ENCODE assay signal across 18 mouse cellular contexts in genomic region chr13:54844579-54844978, GRCm38 (mm10). TPM values are rescaled to one million over a fixed set of nuclear protein-coding genes. Genes with fewer than 3 reads are reported as not detected.
DNase-seq lines count a peak whose midpoint lies in the region; ATAC-seq and TF ChIP-seq lines count a peak whose summit lies in the region.
"Had no signal": no experiment of that assay in that cellular context is flagged by ENCODE, and none has a peak within 500 bp of the region (broad histone marks: within the 10 kb centered on the region; RNA-seq: fewer than 3 reads in every experiment).

No protein-coding gene starts in this region.

- peak; percentile 92 for ATAC-seq in lung, embryonic 14.5 days (ENCODE audit: insufficient read depth)
- ATAC-seq in midbrain, embryonic 14.5 days (ENCODE audit: low FRiP score, low TSS enrichment) = no peak
- no peak for ATAC-seq in midbrain, embryonic 11.5 days (ENCODE audit: low FRiP score)
- ATAC-seq in midbrain, postnatal 0 days (ENCODE audit: low FRiP score) = no peak

- no peak for TF ChIP-seq POLR2A in brain, embryonic 14.5 days (IDR thresholded peaks at IDR 0.05; ENCODE audit: borderline replicate concordance, extremely low read depth, insufficient read depth, insufficient read length, poor library complexity, severe bottlenecking)

- no peak overlapping the region for H3K4me3 ChIP-seq in lung, embryonic 14.5 days (ENCODE audit: low read depth, low read length)
- H3K4me3 ChIP-seq in midbrain, embryonic 14.5 days (replicated peaks; ENCODE audit: low read depth, low read length) = no peak overlapping the region
- H3K4me3 ChIP-seq in midbrain, embryonic 11.5 days (ENCODE audit: low read depth, low read length) = no peak overlapping the region
- no peak overlapping the region for H3K4me3 ChIP-seq in midbrain, postnatal 0 days (ENCODE audit: low read depth, low read length)
- H3K4me3 ChIP-seq: embryonic facial prominence, embryonic 12.5 days; heart, embryonic 13.5 days; hindbrain, embryonic 15.5 days had no signal

- 42% methylated on average over 8 of the region's 8 CpGs for WGBS in lung, embryonic 14.5 days
- WGBS in midbrain, embryonic 14.5 days = 30% methylated on average over 8 of the region's 8 CpGs
- 38% methylated on average over 8 of the region's 8 CpGs for WGBS in midbrain, embryonic 11.5 days
- WGBS in midbrain, postnatal 0 days = 35% methylated on average over 8 of the region's 8 CpGs

- no peak overlapping the region for H3K4me2 ChIP-seq in lung, embryonic 14.5 days
- no peak overlapping the region for H3K4me2 ChIP-seq in midbrain, embryonic 14.5 days (ENCODE audit: low read length)
- no peak overlapping the region for H3K4me2 ChIP-seq in midbrain, embryonic 11.5 days
- no peak overlapping the region for H3K4me2 ChIP-seq in midbrain, postnatal 0 days (ENCODE audit: low read depth, low read length, poor library complexity, severe bottlenecking)
- H3K4me2 ChIP-seq: embryonic facial prominence, embryonic 12.5 days; heart, embryonic 13.5 days; hindbrain, embryonic 15.5 days had no signal

- H3K9me3 ChIP-seq in lung, embryonic 14.5 days (ENCODE audit: low read depth, low read length) = no peaks in the 10 kb centered on the region
- no peaks in the 10 kb centered on the region for H3K9me3 ChIP-seq in midbrain, embryonic 14.5 days (ENCODE audit: control insufficient read depth, low read length)
- H3K9me3 ChIP-seq in midbrain, embryonic 11.5 days (ENCODE audit: control insufficient read depth, low read length) = no peaks in the 10 kb centered on the region
- H3K9me3 ChIP-seq in midbrain, postnatal 0 days (ENCODE audit: low read length) = no peaks in the 10 kb centered on the region
- H3K9me3 ChIP-seq: embryonic facial prominence, embryonic 12.5 days; hindbrain, embryonic 15.5 days had no signal

- H3K27ac ChIP-seq in lung, embryonic 14.5 days (ENCODE audit: low read depth) = peak overlapping the region; percentile 24; the same call in 1 of the 2 replicates
- H3K27ac ChIP-seq in midbrain, embryonic 14.5 days (replicated peaks; ENCODE audit: low read depth, low read length) = no peak overlapping the region
- no peak overlapping the region for H3K27ac ChIP-seq in midbrain, embryonic 11.5 days (ENCODE audit: low read depth, low read length)
- H3K27ac ChIP-seq in midbrain, postnatal 0 days (ENCODE audit: low read depth, low read length) = peak overlapping the region; percentile 4; the same call in 1 of the 2 replicates
- H3K27ac ChIP-seq: embryonic facial prominence, embryonic 12.5 days; heart, embryonic 13.5 days; hindbrain, embryonic 15.5 days had no signal

- peaks cover 2% of the 10 kb centered on the region; the same call in 1 of the 2 replicates for H3K4me1 ChIP-seq in lung, embryonic 14.5 days (ENCODE audit: insufficient read depth)
- H3K4me1 ChIP-seq in midbrain, embryonic 14.5 days (ENCODE audit: control insufficient read depth, insufficient read depth, low read length) = no peaks in the 10 kb centered on the region
- H3K4me1 ChIP-seq in midbrain, embryonic 11.5 days (ENCODE audit: control insufficient read depth, insufficient read depth, low read length) = peaks cover 3% of the 10 kb centered on the region; the same call in 1 of the 2 replicates
- H3K4me1 ChIP-seq in midbrain, postnatal 0 days (ENCODE audit: insufficient read depth, low read length) = no peaks in the 10 kb centered on the region; the same call in 1 of the 2 replicates
- H3K4me1 ChIP-seq: embryonic facial prominence, embryonic 12.5 days; heart, embryonic 13.5 days had no signal

- H3K27me3 ChIP-seq in lung, embryonic 14.5 days (ENCODE audit: insufficient read depth, low read length) = no peaks in the 10 kb centered on the region
- H3K27me3 ChIP-seq in midbrain, embryonic 14.5 days (ENCODE audit: control insufficient read depth, insufficient read depth, low read length) = no peaks in the 10 kb centered on the region
- H3K27me3 ChIP-seq in midbrain, embryonic 11.5 days (ENCODE audit: control insufficient read depth, insufficient read depth, low read length) = no peaks in the 10 kb centered on the region
- no peaks in the 10 kb centered on the region for H3K27me3 ChIP-seq in midbrain, postnatal 0 days (ENCODE audit: insufficient read depth, low read length)
- H3K27me3 ChIP-seq: embryonic facial prominence, embryonic 12.5 days; hindbrain, embryonic 15.5 days had no signal

- DNase-seq in lung, embryonic 14.5 days = peak; percentile 67
- no peak for DNase-seq in lung, postnatal 10 days
- DNase-seq in midbrain, embryonic 14.5 days = peak; percentile 46
- no peak for DNase-seq in midbrain, embryonic 11.5 days (ENCODE audit: low spot score, missing footprints)
- peak; percentile 53 for DNase-seq in brain, embryonic 14.5 days (ENCODE audit: low read depth)
- peak; percentile 40 for DNase-seq in midbrain, postnatal 0 days (ENCODE audit: low spot score)
- no peak for DNase-seq in layer of hippocampus, postnatal 10 days (ENCODE audit: low spot score in 2 of 2)
- DNase-seq: adrenal gland, adult 2 months; adrenal gland, postnatal 25 days; cerebellum, adult 2 months; cerebellum, postnatal 10 days; embryo, embryonic 11 days; gastrocnemius, postnatal 36 days; heart, adult 11 months; heart, postnatal 36 days had no signal

- TF ChIP-seq CTCF in lung, embryonic 14.5 days (IDR thresholded peaks at IDR 0.05; ENCODE audit: low read depth) = no peak
- no peak for TF ChIP-seq CTCF in brain, embryonic 14.5 days (IDR thresholded peaks at IDR 0.05; ENCODE audit: borderline replicate concordance, extremely low read depth, insufficient read depth, insufficient read length)
- TF ChIP-seq CTCF in midbrain, postnatal 0 days (IDR thresholded peaks at IDR 0.05) = no peak

- no peak overlapping the region for H3K9ac ChIP-seq in lung, embryonic 14.5 days
- no peak overlapping the region for H3K9ac ChIP-seq in midbrain, embryonic 14.5 days (replicated peaks; ENCODE audit: low read length)
- no peak overlapping the region for H3K9ac ChIP-seq in midbrain, embryonic 11.5 days (ENCODE audit: low read length)
- no peak overlapping the region for H3K9ac ChIP-seq in midbrain, postnatal 0 days (replicated peaks; ENCODE audit: low read length, poor library complexity, severe bottlenecking)
- H3K9ac ChIP-seq: embryonic facial prominence, embryonic 12.5 days; heart, embryonic 13.5 days; hindbrain, embryonic 15.5 days had no signal

- no peaks in the 10 kb centered on the region for H3K36me3 ChIP-seq in lung, embryonic 14.5 days (ENCODE audit: insufficient read depth)
- no peaks in the 10 kb centered on the region for H3K36me3 ChIP-seq in midbrain, embryonic 14.5 days (ENCODE audit: control insufficient read depth, insufficient read depth, low read length)
- no peaks in the 10 kb centered on the region for H3K36me3 ChIP-seq in midbrain, embryonic 11.5 days (ENCODE audit: control insufficient read depth, insufficient read depth, low read length)
- H3K36me3 ChIP-seq in midbrain, postnatal 0 days (ENCODE audit: insufficient read depth, low read length) = no peaks in the 10 kb centered on the region
- H3K36me3 ChIP-seq: embryonic facial prominence, embryonic 12.5 days; heart, embryonic 13.5 days; hindbrain, embryonic 15.5 days had no signal

RNA-seq across cellular contexts. Expression of gene Tspan17, which starts 55.4 kb away (rescaled TPM):
- polyA plus RNA-seq in lung, embryonic 14.5 days (2014; fragmentation: Nextera tagmentation; extraction: Ambion mirVana) = 6.5 and 8.7 TPM in 2 replicates
- polyA plus RNA-seq in midbrain, embryonic 14.5 days (2014; fragmentation: Nextera tagmentation; extraction: Ambion mirVana) = 25.5 and 40.2 TPM in 2 replicates
- polyA plus RNA-seq in midbrain, embryonic 11.5 days (2014; fragmentation: Nextera tagmentation; extraction: Ambion mirVana) = 13.3 and 15.9 TPM in 2 replicates
- 14.4 and 23.1 TPM in 2 replicates for polyA plus RNA-seq in brain, embryonic 14.5 days (2012; rRNA removed)
- total RNA-seq in midbrain, postnatal 0 days (2014; rRNA removed) = 43.4 and 58.1 TPM in 2 replicates
- polyA plus RNA-seq in midbrain, postnatal 0 days (2015; fragmentation: Nextera tagmentation; extraction: Ambion mirVana) = 100 and 115 TPM in 2 replicates
- total RNA-seq in layer of hippocampus, postnatal 10 days (2021) = 10 to 100 TPM; 85.6 to 92.1 TPM

Comparison
In these comparisons a context has a peak if more than half of its experiments do, and no peak if none do; other contexts are left out.
1. DNase-seq: peak in lung, embryonic 14.5 days (single experiment), midbrain, embryonic 14.5 days (single experiment), brain, embryonic 14.5 days (single experiment) and midbrain, postnatal 0 days (single experiment); none in lung, postnatal 10 days (single experiment), midbrain, embryonic 11.5 days (single experiment) and layer of hippocampus, postnatal 10 days (0 of 2).
2. H3K27ac ChIP-seq: peak in lung, embryonic 14.5 days (single experiment) and midbrain, postnatal 0 days (single experiment); none in midbrain, embryonic 14.5 days (single experiment) and midbrain, embryonic 11.5 days (single experiment).